Mouse (Mus musculus): ENCODE measurements at regions not wholly inside any gene's neighbourhood (a gene's known extent, or its start where the extent isn't known, plus 50 kb on each side); places are given as distances from the start of the nearest gene placed in this dataset.

- TF ChIP-seq CTCF (IDR thresholded peaks at IDR 0.05; ENCODE audit: low read depth, low read length) (no peak), POLR2A (IDR thresholded peaks at IDR 0.05; ENCODE audit: insufficient read depth, low read length) (no peak)
These were observed 143.8 kb upstream of the Pou1f1 start for GRCm38 (mm10) chr16:65376553-65376952.

Data from ES-Bruce4 (cell line).